Mouse (Mus musculus) intestine, embryonic 14.5 days (tissue): Measurements from ENCODE around the gene Fgfr2. TPM values are rescaled to one million over a fixed set of nuclear protein-coding genes. Genes with fewer than 3 reads are reported as not detected.
A peak's percentile ranks its signal among the peaks of the same experiment; 100 is the strongest.

Experiments
- ATAC-seq: fragments of 200-750 bp; cut with Nextera tagmentation; replicated peaks from 2 replicates; pipeline ENCODE4 v1.8.0; 2017; ENCODE audit warnings: low read depth, moderate number of reproducible peaks, moderate TSS enrichment, moderate library complexity; ENCODE audit not compliant: low FRiP score, low TSS enrichment
- DNase-seq: peaks from one replicate; pipeline ENCODE4 v3.0.0-alpha.2; 2018; ENCODE audit warnings: low spot score
- H3K27ac ChIP-seq: fragments of 300-500 bp; sonication (generic); 2 replicates; pipeline ENCODE4 v1.5.1; 2014; ENCODE audit warnings: low read depth, mild to moderate bottlenecking, control low read depth
- H3K27me3 ChIP-seq: fragments of 300-500 bp; sonication (generic); replicated peaks from 2 replicates; pipeline ENCODE4 v1.6.1; 2014; ENCODE audit warnings: low read length, control low read depth; ENCODE audit not compliant: control insufficient read depth, insufficient read depth
- H3K36me3 ChIP-seq: fragments of 300-500 bp; sonication (generic); 2 replicates; pipeline ENCODE4 v1.6.1; 2014; ENCODE audit warnings: low read length, control low read depth; ENCODE audit not compliant: control insufficient read depth, insufficient read depth
- H3K4me1 ChIP-seq: fragments of 300-500 bp; sonication (generic); replicated peaks from 2 replicates; pipeline ENCODE4 v1.6.1; 2014; ENCODE audit warnings: low read length, control low read depth, mixed read lengths; ENCODE audit not compliant: control insufficient read depth, insufficient read depth
- H3K4me2 ChIP-seq: fragments of 300-500 bp; sonication (generic); 2 replicates; pipeline ENCODE4 v1.6.1; 2014; ENCODE audit warnings: low read length
- H3K4me3 ChIP-seq: fragments of 300-500 bp; sonication (generic); 2 replicates; pipeline ENCODE4 v1.5.1; 2014; ENCODE audit warnings: low read depth, low read length, control low read depth, mixed read lengths
- H3K9ac ChIP-seq: fragments of 300-500 bp; sonication (generic); 2 replicates; pipeline ENCODE4 v1.6.1; 2014; ENCODE audit warnings: mild to moderate bottlenecking, low read length
- H3K9me3 ChIP-seq: fragments of 300-500 bp; sonication (generic); 2 replicates; pipeline ENCODE4 v1.6.1; 2016; ENCODE audit warnings: low read length, control low read depth; ENCODE audit not compliant: control insufficient read depth
- WGBS: fragments of 180-500 bp; shearing (Covaris S2); extraction: QIAGEN DNeasy Blood & Tissue Kit; methylation state at CpG from one replicate; pipeline ENCODE4 v1.1.7; 2014; 5-methylcytosine and 5-hydroxymethylcytosine counted together
- polyA plus RNA-seq: library from polyadenylated mRNA; unstranded; fragments of >200 nt; fragmentation: Nextera tagmentation; extraction: Ambion mirVana; gene quantifications from 2 replicates; pipeline ENCODE4 v1.2.1, GENCODE M21; 2014

The Fgfr2 gene
- polyA plus RNA-seq, 1 experiment from 2014 or later: 105 TPM

GRCm38 (mm10) chr7:130233777-130234176 lies 2889.4 kb downstream of the Fgfr2 start:
- H3K4me1 ChIP-seq: peaks cover 12% of the 10 kb centered on the region
- no peaks in the 10 kb centered on the region for H3K9me3 ChIP-seq
- H3K9ac ChIP-seq: no peak overlapping the region
- no peak for DNase-seq
- 53% methylated on average over 7 of the region's 7 CpGs for WGBS
- ATAC-seq: no peak
- no peak overlapping the region for H3K4me3 ChIP-seq
- peaks cover 17% of the 10 kb centered on the region for H3K36me3 ChIP-seq
- no peak overlapping the region for H3K27ac ChIP-seq
- no peak overlapping the region for H3K4me2 ChIP-seq
- H3K27me3 ChIP-seq: no peaks in the 10 kb centered on the region

DNA sequence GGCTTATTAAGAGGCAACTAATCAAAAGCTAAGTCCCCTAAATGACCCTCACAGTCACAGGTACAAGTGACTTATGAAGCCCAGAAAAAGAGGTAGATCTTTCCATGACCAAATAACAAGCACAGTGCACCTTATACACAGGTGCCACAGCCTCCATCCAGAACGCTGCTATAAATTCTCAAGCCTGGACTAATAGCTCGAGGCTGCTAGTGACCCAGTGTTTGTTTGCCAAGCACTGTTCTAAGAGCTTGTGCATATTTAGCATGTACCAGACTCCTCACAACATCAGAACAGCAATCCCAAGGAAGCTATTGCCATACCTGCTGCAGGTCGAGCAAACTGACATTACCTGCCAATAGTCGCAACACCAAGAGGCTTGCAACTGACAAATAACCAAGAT lies 2893.1 kb downstream of the Fgfr2 start:
- Histone ChIP-seq H3K4me1 (peaks cover 11% of the 10 kb centered on the region), H3K4me2 (no peak overlapping the region), H3K27ac (no peak overlapping the region), H3K36me3 (peaks cover 29% of the 10 kb centered on the region), H3K9me3 (no peaks in the 10 kb centered on the region), H3K9ac (no peak overlapping the region), H3K4me3 (no peak overlapping the region), H3K27me3 (no peaks in the 10 kb centered on the region)
- DNase-seq (no peak), ATAC-seq (no peak)
- 66% methylated on average over 4 of the region's 4 CpGs for WGBS

- peaks cover 21% of the 10 kb centered on the region for H3K4me1 ChIP-seq
- no peak overlapping the region for H3K4me2 ChIP-seq
- peaks cover 27% of the 10 kb centered on the region for H3K36me3 ChIP-seq
- no peak overlapping the region for H3K27ac ChIP-seq
- H3K27me3 ChIP-seq: no peaks in the 10 kb centered on the region
- no peak for DNase-seq
- no peak for ATAC-seq
- WGBS: 79% methylated on average over 3 of the region's 3 CpGs
- H3K4me3 ChIP-seq: no peak overlapping the region
- H3K9ac ChIP-seq: no peak overlapping the region
- no peaks in the 10 kb centered on the region for H3K9me3 ChIP-seq
These were observed 2897.9 kb downstream of the Fgfr2 start for GRCm38 (mm10) chr7:130225227-130225626.

DNA sequence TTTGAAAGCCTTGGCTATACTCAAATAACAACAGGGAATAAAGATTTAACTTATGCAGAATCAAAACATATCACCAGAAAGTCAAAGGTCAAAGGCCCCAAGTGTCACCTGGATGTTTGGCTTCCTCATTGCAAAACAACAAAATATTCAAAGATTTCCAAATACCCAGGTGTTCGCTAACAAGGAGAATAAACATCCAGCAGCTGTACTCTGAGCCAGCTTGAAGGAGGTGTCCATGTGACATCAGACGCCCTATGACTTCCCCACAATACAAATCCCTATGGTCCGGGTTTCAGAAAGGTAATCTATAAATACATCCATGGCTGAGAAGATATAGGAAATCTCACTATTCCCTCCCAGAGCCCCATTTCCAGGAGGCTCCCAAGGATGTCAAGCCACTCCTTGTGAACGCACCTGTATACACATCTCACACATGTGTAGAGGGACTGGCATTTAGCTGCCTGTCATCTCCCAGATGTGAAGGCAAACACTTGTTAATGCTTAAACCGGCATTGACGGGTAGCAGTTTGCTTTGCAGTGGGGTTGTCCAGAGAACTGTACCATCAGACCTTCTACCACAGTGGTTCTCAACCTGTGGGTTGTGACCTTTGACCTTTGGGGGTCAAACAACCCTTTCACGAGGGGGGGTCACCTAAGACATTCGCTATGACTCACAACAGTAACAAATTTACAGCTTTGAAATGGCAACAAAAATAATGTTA lies 2900.4 kb downstream of the Fgfr2 start:
- no peak for DNase-seq
- Histone ChIP-seq H3K36me3 (peaks cover 40% of the 10 kb centered on the region), H3K4me1 (peaks cover 14% of the 10 kb centered on the region), H3K4me2 (no peak overlapping the region), H3K9me3 (no peaks in the 10 kb centered on the region), H3K27me3 (no peaks in the 10 kb centered on the region), H3K27ac (no peak overlapping the region), H3K4me3 (no peak overlapping the region), H3K9ac (no peak overlapping the region)
- 54% methylated on average over 8 of the region's 8 CpGs for WGBS
- 0 out of 2 replicates have a peak, but pooled peaks have one; percentile 44 for ATAC-seq

DNA sequence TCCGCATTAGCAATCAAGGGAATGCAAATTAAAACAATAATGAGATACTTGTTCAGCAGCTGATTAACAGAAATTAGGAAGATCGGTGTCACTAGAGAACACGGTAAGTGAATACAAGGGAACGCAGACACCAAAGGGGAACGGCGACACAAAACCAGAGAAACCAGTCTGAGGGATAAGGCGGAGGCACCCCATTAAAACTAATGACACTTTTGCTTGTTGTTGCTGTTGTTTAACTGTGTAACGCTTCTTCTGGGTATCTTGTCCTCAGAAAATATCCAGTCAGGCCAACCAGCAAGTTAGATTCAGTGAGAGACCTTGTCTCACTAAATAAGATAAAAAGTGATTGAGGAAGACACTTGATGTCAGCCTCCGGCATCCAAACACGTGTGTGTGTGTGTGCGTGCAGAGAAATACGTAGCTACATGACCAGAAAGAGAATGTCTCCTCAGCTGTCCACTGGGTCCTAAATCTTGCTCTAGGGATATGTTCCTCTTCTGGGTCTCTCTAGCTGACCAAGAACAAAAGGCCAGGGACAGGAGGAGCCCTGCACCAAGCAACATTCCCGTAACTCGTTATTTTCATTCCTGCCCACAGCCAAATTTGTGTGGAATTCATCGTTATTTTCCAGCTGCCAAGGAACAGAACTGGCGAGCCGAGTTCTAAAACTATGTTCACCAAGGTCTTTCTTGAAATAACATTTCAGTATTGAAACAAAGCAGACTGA lies 2901.3 kb downstream of the Fgfr2 start:
- H3K4me2 ChIP-seq: no peak overlapping the region
- ATAC-seq (no peak), DNase-seq (no peak)
- no peaks in the 10 kb centered on the region for H3K27me3 ChIP-seq
- H3K9ac ChIP-seq: no peak overlapping the region
- H3K4me3 ChIP-seq: no peak overlapping the region
- no peak overlapping the region for H3K27ac ChIP-seq
- WGBS: 71% methylated on average over 17 of the region's 17 CpGs
- H3K9me3 ChIP-seq: no peaks in the 10 kb centered on the region
- peaks cover 33% of the 10 kb centered on the region for H3K36me3 ChIP-seq
- H3K4me1 ChIP-seq: peaks cover 14% of the 10 kb centered on the region

GRCm38 (mm10) chr7:130220627-130221026 lies 2902.5 kb downstream of the Fgfr2 start:
- no peaks in the 10 kb centered on the region for H3K9me3 ChIP-seq
- 72% methylated on average over 4 of the region's 4 CpGs for WGBS
- no peak overlapping the region for H3K27ac ChIP-seq
- DNase-seq: no peak
- no peak overlapping the region for H3K4me3 ChIP-seq
- no peak for ATAC-seq
- H3K9ac ChIP-seq: no peak overlapping the region
- H3K4me2 ChIP-seq: no peak overlapping the region
- peaks cover 14% of the 10 kb centered on the region for H3K4me1 ChIP-seq
- H3K27me3 ChIP-seq: no peaks in the 10 kb centered on the region
- peaks cover 22% of the 10 kb centered on the region for H3K36me3 ChIP-seq

- H3K4me1 ChIP-seq: peaks cover 14% of the 10 kb centered on the region
- H3K4me3 ChIP-seq: no peak overlapping the region
- DNase-seq (no peak), ATAC-seq (no peak)
- WGBS: 73% methylated on average over 4 of the region's 4 CpGs
- H3K27me3 ChIP-seq: no peaks in the 10 kb centered on the region
- H3K27ac ChIP-seq: no peak overlapping the region
- H3K4me2 ChIP-seq: no peak overlapping the region
- H3K9ac ChIP-seq: no peak overlapping the region
- H3K36me3 ChIP-seq: peaks cover 28% of the 10 kb centered on the region
- no peaks in the 10 kb centered on the region for H3K9me3 ChIP-seq
These were observed 2903.3 kb downstream of the Fgfr2 start for GRCm38 (mm10) chr7:130219844-130220243.

GRCm38 (mm10) chr7:130216272-130216671 lies 2906.9 kb downstream of the Fgfr2 start:
- 53% methylated on average over 4 of the region's 4 CpGs for WGBS

More at GRCm38 (mm10) chr7:130216272-130216671, 2906.9 kb downstream of the Fgfr2 start:
- 0 out of 2 replicates have a peak, but pooled peaks cover 3% of the 10 kb centered on the region for H3K4me1 ChIP-seq
- no peak overlapping the region for H3K4me3 ChIP-seq
- no peaks in the 10 kb centered on the region for H3K9me3 ChIP-seq
- no peaks in the 10 kb centered on the region for H3K27me3 ChIP-seq
- no peak overlapping the region for H3K4me2 ChIP-seq
- DNase-seq (no peak), ATAC-seq (no peak)
- H3K27ac ChIP-seq: no peak overlapping the region
- no peak overlapping the region for H3K9ac ChIP-seq
- H3K36me3 ChIP-seq: peaks cover 53% of the 10 kb centered on the region
